Comparison of ENCODE assay signal across 26 mouse cellular contexts in genomic region chr5:141160956-141161355, GRCm38 (mm10).
"Had no signal": no experiment of that assay in that cellular context is flagged by ENCODE, and none has a peak within 500 bp of the region (broad histone marks: within the 10 kb centered on the region; RNA-seq: fewer than 3 reads in every experiment).

No protein-coding gene starts in this region.

- H3K9me3 ChIP-seq: heart, embryonic 13.5 days; heart, embryonic 15.5 days; hindbrain, embryonic 13.5 days; hindbrain, embryonic 15.5 days; kidney, embryonic 15.5 days; limb, embryonic 13.5 days; limb, embryonic 15.5 days had no signal

- H3K9ac ChIP-seq: heart, embryonic 13.5 days; heart, embryonic 15.5 days; hindbrain, embryonic 13.5 days; hindbrain, embryonic 15.5 days; kidney, embryonic 15.5 days; limb, embryonic 13.5 days; limb, embryonic 15.5 days; liver, embryonic 12.5 days; liver, embryonic 14.5 days had no signal

- H3K4me2 ChIP-seq: heart, embryonic 11.5 days; heart, embryonic 13.5 days; heart, embryonic 15.5 days; hindbrain, embryonic 13.5 days; hindbrain, embryonic 15.5 days; kidney, embryonic 15.5 days; limb, embryonic 13.5 days; limb, embryonic 15.5 days; liver, embryonic 12.5 days had no signal

- H3K27me3 ChIP-seq: heart, embryonic 15.5 days; hindbrain, embryonic 13.5 days; hindbrain, embryonic 15.5 days; kidney, embryonic 15.5 days; limb, embryonic 13.5 days; limb, embryonic 15.5 days; liver, embryonic 12.5 days had no signal

- H3K4me3 ChIP-seq: heart, embryonic 13.5 days; heart, embryonic 15.5 days; hindbrain, embryonic 13.5 days; hindbrain, embryonic 15.5 days; kidney, embryonic 15.5 days; limb, embryonic 13.5 days; limb, embryonic 15.5 days; liver, embryonic 12.5 days had no signal

- ATAC-seq: intestine, embryonic 16.5 days; liver, embryonic 12.5 days had no signal

- H3K27ac ChIP-seq: heart, embryonic 13.5 days; heart, embryonic 15.5 days; hindbrain, embryonic 13.5 days; hindbrain, embryonic 15.5 days; kidney, embryonic 15.5 days; kidney, postnatal 0 days; limb, embryonic 13.5 days; limb, embryonic 15.5 days; liver, embryonic 12.5 days; liver, embryonic 14.5 days had no signal

- H3K36me3 ChIP-seq: heart, embryonic 13.5 days; heart, embryonic 15.5 days; hindbrain, embryonic 13.5 days; hindbrain, embryonic 15.5 days; kidney, embryonic 15.5 days; limb, embryonic 13.5 days; limb, embryonic 15.5 days; liver, embryonic 12.5 days had no signal

- H3K4me1 ChIP-seq: heart, embryonic 13.5 days; heart, embryonic 15.5 days; hindbrain, embryonic 13.5 days; hindbrain, embryonic 15.5 days; kidney, embryonic 15.5 days; liver, embryonic 12.5 days had no signal

- DNase-seq: gastrocnemius, postnatal 14 days; gastrocnemius, postnatal 36 days; heart, adult 11 months; heart, postnatal 14 days; heart, postnatal 36 days; kidney, adult 11 months; kidney, adult 2 months; kidney, adult 9 months; kidney, postnatal 14 days; kidney, postnatal 36 days; layer of hippocampus, adult 9-11 months; layer of hippocampus, postnatal 36 days; left cerebral cortex, postnatal 4 days; lung, adult 18-20 months had no signal
